Mouse (Mus musculus) bone marrow, adult 2 months (tissue): ENCODE measurements around the gene Vps25.
A peak's percentile ranks its signal among the peaks of the same experiment; 100 is the strongest.

Experiments used
- CTCF ChIP-seq: fragments of 200-500 bp; IDR thresholded peaks from 2 replicates; pipeline ENCODE4 v1.5.1; 2011; ENCODE audit warnings: low read length, control low read depth; ENCODE audit not compliant: control insufficient read depth, insufficient read depth
- POLR2A ChIP-seq: fragments of 200-500 bp; IDR thresholded peaks from 2 replicates; pipeline ENCODE4 v1.6.1; 2011; ENCODE audit warnings: low read depth, mild to moderate bottlenecking, control low read depth, low read length, borderline replicate concordance; ENCODE audit not compliant: control insufficient read depth

GRCm38 (mm10) chr11:101302004-101302798 is 48.7 kb downstream of the Vps25 start, which contains the start of gene Becn1:
- TF ChIP-seq POLR2A (peak; percentile 77; the same call in 1 of the 2 replicates), CTCF (peak; percentile 86)
